Mouse (Mus musculus): ENCODE measurements around the gene Wnt5b.
"Not testable (repeated sequence)": the region's sequence is repeated elsewhere in the genome, so short reads cannot be mapped to it uniquely, and the experiment has no call there.

Wnt5b gene

DNA sequence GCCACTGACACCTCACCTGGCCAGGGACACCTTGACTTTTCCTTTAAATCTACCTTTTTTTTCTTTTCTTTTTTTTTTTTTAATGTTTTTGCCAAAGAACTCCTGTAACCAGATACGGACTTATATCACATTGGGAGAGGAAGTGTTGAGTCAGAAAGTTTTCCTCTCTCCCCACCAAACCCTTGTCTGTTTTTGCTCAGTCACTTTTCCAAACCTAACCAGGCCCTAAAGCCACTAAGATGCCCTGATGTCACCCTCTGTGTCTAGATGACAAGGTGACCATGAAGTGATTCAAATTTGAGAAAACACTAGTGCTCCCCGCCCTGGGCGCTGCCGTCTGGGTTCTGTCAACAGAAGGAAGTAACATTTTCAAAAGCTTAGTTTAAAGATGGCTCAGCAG lies 85.1 kb downstream of the Wnt5b start:
- no peak for DNase-seq (ENCODE audit: low read depth, low spot score)

DNA sequence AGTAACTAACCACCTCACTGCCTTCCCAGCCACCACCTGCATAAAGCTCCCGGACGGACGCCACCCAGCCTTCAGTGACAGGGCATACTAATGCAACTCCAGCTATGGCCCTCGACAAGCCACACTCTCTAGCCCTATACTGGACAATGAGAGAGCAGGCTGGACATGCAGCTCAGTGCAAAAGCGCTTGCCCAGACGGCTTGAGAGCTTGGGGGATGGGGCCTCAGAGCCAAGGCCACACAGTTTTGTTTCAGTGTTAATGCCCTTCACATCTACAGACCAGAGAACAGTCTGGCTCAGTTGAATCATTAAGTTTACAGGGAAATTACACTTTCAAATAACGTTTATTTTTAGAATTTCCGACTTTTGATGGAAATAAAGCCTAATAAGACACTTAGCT lies 86.0 kb downstream of the Wnt5b start:
- no peak for DNase-seq (ENCODE audit: low read depth, low spot score)

DNA sequence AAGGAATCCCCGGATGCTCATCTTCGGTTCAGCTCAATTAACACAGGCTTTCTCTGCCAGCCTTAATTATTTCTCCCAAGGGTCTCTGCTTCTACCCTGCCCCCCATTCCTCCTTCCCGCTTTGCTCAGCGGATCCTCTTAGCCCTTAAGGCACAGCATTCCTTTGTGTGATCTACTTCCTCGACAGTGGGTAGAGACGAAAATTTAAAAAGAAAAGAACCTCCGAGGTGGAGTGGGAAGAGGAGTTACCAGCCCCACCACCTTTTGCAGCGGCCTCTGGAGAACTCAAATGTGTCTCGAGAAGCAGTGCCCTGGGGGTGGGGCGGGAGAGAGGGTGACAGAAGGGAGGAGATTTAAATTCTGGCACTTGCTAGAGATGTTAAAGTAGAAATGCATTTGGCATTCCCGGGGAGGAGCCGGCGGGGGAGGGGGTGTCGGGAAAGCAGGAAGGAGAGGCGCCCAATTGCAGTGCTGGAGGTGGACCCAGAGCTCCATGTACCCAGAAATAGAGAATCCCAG lies 92.1 kb downstream of the Wnt5b start:
- DNase-seq (ENCODE audit: low read depth, low spot score), result no peak

DNA sequence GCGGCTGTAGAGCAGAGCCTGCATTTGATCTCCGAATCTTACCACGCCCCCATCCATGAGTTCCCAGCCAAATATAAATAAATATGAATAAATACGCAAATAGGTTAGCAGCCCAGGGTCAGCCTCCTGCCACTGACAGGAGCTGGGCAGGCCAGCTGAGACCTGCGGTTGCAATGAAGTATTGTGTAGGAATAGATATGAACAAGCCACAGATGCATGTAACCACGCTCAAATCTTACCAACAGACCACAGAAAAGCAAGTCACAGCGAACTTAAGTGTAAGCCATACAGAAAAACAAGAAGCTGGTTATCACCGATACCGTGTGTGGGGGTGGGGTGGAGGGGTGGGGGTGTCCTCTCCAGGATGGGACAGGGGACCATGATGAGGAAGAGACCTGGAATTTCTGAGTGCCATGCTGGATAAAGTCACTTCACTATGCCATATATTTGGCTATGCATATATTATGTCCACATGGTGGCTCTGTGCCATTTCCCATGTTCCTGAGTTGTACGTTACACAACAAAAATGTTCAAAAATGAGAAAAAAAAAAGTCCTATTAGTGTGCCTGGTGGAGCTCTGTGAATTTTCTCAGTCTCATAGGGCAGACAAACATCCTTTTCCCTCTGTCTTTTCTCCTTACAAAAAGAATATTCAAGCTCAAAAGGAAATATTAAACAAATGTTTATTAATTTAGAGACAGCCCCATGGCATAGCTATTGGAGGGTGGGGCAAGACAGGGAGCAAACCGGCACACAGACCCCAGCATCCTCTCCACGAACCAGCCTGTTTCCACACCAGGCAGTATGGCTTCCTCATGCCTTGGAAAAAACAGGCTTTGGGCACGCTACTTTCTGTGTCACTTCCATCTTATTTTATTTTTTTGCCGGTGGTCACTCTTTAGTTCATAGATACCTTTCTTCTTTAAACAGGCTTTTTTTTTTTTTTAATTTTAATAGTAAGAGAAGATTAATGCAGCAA lies 92.9 kb downstream of the Wnt5b start:
- no peak for DNase-seq (ENCODE audit: low read depth, low spot score)

DNA sequence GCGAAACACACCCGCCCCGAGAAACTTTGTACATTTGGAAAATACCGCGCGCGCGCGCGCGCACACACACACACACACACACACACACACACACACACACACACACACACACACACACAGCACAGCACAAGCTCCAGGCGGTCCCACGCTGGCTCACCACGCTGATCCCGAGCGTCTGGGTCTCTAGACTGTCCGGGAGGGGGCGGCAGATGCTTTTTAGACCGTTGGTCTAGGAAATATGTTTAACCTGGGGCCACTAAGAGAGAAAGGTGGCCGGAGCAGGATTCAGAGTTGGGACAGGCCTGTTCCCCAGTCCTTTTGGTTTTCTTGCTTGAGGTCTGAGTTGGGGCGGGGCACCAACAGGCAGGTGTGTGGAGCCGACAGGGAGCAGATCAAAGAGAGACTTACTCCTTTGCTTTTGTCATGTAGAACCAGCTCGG lies 95.1 kb downstream of the Wnt5b start:
- DNase-seq (ENCODE audit: low read depth, low spot score), result no peak

DNA sequence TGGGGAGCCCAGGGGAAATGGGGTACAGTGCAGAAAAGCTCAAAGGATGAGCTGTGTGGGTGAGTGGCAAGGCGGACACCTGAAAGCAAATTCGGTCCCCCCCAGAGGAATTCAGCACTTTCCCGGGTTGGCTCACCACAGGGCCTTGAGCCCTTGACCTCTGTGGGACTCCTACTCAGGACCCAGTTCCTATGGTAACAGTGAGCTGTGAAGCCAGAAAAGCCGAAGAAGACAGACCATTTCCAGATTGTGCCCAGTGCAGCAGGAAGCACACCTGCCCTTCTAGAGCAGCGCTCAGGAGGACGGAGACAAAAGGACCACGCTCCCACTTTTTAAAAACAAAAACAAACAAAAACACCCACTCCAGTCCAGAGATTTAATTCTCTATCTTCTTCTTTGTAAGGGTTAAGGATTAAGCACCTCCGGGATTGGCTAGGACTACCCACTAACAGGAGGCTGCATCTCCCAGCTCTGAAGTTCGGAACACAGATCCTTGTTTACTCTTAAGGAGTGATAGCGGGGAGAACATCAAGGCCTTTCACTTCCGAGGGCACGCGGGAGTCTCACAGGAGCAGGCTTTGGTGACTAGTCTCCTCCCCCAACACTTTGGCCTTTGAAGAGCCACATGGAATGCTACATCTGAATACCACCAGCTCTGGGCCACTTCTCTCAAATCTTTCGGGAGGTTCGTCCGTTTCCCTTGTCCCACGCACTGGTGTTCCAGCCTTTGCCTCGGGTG lies 95.7 kb downstream of the Wnt5b start:
- DNase-seq (ENCODE audit: low read depth, low spot score), result no peak

DNA sequence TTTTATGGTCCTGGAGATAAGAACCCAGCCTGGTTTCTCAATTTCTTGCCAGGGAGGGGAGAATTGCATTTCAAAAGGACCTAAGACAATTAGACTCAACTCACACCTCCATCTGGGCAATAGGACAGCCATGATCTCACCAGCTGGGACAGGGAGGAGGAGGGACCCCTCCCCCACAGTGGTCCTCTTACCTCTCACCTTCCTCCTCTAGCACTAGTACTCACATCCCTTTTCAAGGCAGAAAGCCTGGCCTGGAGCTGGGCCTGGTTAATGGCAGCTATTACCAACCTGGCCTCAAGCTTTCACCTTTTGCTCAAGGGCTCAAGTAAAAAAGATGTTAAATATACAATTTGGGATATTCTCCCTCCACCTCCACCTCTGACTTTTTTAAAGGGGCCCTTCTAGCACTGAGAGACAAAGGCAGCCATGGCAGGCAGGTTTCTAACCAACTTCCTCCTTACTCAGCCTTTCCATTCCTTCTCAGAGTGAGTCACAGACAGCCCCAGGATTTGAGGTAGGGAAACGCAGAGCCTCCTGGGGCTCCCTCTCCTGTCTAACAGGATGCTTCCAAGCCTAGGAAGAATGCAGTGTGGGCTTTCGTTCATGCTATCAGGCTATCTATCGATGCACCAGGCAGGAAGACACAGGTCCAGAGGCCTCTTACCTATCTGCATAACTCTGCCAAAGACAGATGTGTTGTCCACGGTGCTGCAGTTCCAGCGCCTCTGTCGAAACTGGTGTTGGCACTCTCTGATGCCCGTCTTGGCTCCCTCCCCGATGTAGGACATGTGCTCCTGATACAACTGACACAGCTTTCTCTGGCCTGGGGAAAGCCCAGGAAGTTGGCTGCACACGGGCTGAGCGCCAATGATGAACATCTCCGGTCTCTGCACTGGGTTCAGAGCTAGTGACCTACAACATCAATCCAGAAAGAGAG lies 98.2 kb downstream of the Wnt5b start:
- DNase-seq (ENCODE audit: low read depth, low spot score), result no peak

DNA sequence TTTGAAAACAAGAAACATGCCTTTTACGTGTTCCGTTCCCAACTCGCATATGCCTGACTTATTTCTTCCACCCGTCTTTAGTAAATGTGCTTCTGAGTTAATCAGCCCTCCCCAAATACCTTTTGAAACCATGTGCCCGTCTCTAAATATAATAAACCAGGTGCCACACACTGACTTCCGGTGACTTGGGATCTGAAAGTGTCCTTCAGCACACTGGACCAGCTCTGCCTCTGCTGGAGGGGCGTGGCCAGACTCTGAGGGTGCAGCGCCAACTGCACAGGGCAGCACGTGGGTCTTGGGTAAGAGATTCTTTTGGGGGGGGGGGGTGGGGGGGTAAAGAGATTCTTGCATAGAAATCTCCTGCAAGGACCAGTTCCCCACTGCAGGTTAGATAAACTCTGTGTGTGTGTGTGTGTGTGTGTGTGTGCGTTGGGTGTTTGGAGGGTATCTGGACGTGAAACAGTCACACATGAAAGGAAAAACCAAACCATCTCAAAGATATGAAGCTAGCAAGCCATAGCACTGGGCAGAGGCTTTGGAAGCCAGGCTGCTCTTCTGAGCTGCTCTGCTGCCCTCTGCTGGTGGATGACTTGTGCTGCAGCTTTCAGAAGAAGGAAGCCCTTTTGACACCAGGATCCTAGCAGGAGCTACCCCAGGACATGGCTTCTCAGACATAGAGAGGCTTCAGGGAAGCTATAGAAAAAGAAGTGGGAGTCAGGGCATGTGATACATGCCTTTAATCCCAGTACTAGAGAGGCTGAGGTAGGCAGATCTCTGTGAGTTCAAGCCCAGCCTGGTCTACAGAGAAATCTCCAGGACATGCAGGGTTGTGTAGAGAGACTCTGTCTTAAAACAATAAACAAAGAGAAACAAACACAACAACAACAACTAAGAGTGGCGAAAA lies 100.2 kb downstream of the Wnt5b start:
- peak; percentile 85 for DNase-seq (ENCODE audit: low read depth, low spot score)

DNA sequence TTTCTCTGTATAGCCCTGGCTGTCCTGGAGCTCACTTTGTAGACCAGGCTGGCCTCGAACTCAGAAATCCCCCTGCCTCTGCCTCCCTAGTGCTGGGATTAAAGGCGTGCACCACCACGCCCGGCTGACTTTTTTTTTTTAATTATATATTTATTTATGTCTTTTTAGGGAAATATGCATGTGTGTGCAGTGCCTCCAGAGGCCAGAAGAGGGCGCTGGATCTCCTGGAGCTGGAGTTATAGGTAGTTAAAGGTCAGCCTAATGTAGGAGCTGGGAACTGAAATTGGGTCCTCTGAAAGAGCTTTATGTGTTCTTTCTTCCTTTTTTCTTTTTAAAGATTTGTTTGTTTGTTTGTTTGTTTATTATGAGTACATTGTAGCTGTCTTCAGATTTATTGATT lies 101.4 kb downstream of the Wnt5b start:
- not testable (repeated sequence) for DNase-seq (ENCODE audit: low read depth, low spot score)

DNA sequence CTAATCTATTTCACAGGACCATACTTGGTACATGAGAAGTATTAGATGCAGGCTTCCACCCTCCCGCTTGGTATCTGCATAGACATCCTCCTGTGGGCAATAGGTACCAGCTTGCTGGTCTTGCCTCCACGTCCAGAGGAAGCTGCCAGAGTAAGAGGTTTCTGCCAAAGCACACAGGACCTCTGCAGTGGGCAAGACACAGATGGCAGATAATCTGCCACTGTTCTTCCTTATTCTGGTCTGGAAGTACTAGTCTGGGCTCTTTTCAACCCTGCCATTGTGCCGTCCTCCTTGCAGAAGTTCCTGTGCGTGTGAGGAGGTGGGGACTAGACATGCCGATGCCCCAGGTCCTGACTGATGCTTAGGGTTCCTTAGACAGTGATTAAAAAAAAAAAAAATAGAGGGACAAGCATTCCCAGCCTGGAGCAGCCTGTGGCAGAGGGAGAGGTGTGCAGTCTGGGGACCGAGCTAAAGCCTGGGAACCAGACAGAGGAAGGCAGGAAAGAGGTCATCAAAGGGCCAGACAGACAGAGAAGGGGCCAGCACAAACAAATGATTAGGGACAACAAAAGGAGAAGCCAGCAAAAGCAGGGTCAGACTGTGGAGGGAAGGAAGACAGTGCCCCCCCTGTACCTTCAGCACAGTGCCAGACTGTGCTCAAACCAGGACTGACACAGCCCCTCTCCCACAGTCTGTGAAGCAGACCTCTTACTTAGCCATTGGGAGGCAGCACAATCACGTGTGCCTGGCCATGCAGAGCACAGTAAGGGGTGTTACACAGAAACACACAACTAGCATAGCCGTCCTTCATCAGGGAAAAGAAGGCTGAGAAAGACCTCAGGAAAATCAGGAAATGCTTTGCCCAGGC lies 106.0 kb downstream of the Wnt5b start:
- DNase-seq (ENCODE audit: low read depth, low spot score), result no peak

DNA sequence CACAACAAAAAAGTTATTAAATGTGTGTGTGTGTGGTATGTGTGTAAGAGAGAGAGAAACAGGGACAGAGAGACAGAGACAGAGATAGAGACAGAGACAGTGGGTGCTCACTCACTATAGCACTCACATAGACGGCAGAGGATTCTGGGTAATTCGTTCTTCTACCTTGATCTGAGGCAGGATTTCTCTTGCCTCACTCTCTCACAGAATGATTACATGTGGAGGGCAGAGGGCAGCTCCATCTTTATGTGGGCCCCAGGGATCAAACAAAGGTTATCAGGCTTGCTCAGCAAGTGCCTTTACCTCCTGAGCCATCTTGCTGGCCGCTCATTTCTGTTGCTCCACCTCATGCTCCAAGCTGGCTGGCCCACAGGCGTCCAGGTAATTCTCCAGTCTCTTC lies 109.8 kb downstream of the Wnt5b start:
- no peak for DNase-seq (ENCODE audit: low read depth, low spot score)

DNA sequence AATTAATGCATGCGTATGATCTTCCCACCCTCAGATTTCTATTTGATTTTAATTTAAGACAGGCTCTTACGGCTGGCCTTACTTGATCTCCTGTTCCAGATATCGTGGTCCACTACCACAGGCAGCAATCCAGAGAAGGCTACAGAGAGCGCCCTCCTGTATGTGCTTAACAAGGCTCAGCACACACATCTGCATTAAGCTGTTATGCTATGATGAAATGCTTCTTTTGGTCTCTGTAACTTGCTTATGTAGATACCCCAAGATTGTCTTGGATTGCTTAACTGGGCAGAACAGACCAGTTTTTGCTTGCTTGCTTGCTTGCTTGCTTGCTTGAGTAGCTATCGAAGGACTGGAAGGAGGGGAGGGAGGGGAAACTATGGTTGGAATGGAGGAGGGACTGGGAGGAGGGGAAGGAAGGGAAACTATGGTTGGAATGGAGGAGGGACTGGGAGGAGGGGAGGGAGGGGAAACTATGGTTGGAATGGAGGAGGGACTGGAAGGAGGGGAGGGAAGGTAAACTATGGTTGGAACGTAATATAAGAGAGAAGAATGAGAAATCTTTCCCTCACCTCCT lies 112.3 kb downstream of the Wnt5b start:
- no peak for DNase-seq (ENCODE audit: low read depth, low spot score)

DNA sequence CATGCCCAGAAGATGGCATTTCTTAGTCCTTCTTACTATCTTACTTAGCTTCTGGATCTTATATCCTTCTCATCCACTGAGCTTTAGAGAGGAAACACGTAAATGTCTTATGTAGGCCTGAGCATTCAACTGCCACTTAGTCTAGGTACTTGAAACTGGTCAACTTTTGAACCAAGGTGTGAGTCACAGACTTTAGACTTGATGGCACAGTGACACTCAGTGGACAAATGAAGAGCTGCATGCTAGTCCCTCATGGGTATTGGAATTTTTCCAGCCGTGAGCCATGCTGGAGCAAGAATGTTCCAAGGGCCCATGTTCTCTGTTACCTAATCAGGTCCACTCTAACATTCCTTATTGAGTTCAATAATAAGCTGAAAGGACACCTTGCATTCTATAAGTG lies 113.6 kb downstream of the Wnt5b start:
- no peak for DNase-seq (ENCODE audit: low read depth, low spot score)

DNA sequence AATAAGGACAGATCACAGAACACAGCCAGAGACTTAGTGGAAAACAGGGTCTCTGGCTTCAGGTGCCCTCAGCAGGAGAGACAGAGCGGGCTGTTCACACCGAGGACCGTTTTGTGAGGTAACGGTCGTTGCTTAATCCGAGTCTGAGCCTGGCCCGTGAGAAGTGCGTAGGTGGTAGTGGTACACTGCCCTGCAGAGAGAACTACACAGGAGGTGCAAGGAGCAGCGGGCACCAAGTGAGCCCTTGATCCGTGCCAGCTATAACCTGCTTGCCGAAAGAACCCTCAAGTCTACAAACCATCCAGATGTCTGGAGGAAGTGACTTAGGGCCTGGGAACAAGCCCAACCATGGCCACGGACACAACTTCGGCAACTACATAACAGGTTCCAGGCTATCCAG lies 114.8 kb downstream of the Wnt5b start:
- no peak for DNase-seq (ENCODE audit: low read depth, low spot score)

DNA sequence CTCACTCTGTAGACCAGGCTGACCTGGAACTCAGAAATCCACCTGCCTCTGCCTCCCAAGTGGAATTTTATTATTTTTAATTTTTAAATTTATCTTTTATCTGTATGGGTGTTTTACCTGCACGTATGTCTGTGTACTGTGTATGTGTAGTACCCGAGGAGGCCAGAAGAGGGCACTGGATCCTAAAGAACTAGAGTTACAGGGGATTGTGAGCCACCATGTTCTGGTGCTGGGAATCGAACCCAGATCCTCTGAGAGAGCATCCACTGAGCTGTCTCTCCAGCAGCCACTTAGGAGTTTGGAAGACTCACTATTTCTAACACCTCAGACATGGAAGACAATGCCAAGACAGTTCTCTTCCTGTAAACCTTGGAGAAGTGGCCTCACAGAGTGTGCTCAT lies 115.5 kb downstream of the Wnt5b start:
- no peak for DNase-seq (ENCODE audit: low read depth, low spot score)

DNA sequence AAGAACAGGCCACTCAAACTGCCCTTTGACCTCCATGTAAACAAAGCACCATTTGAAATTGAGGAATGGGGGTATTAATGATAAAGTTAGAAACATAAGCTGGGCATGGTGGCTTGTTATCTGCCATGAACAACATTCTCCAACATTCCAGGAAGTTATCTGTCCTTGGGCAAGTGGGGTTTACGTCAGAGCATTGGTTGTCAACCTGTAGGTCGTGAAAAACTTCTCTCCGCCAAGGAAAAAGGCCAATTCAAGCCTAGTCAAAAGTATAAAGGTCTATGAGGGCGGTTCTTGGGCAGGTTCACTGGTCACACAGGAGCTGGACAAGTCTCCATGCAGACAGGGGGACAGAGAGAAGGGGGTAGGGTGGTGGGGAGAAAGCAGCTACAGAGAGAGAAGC lies 123.1 kb downstream of the Wnt5b start:
- DNase-seq (ENCODE audit: low read depth, low spot score), result no peak

DNA sequence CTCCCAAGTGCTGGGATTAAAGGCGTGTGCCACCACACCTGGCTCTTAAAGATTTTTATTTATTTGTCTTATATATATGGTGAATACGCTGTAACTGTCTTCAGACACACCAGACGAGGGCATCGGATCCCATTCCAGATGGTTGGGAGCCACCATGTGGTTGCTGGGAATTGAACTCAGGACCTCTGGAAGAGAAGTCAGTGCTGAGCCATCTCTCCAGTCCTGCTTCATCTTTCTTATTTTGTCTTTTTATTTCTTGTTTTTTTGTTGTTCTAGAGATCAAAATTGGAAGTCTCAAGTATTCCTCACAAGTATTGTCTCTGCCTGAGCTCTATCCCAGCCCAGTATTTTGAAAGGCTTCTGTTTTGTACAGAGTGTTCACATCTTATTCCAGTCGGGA lies 123.8 kb downstream of the Wnt5b start:
- no peak for DNase-seq (ENCODE audit: low read depth, low spot score)

DNA sequence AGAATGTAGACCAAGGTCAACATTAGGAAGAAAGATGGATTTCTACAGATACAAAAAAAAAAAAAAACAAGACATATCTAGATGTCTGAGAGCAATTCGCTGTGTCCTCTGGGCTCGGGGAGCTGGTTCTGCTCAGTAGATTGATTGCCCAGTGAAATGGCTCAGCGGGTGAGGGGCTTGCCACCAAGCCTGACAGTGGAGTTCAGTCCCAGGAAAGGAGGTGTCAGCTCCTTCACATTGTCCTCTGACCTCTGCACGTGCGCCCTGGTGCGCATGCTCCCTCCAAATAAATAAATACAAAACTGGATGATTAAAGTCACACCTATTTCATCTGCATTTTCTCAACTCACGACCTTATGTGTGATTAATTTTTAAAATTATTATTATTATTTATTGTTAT lies 124.7 kb downstream of the Wnt5b start:
- DNase-seq (ENCODE audit: low read depth, low spot score), result no peak

Measured in retina, postnatal 7 days (tissue).